Mouse (Mus musculus) MN1 (cell line): ENCODE results near the gene Zfp459.
"Not testable (repeated sequence)": the region's sequence is repeated elsewhere in the genome, so short reads cannot be mapped to it uniquely, and the experiment has no call there.

Experiments
- DNase-seq: peaks from one replicate; pipeline ENCODE4 v3.0.0-alpha.2; 2016; ENCODE audit warnings: low spot score

Gene Zfp459

DNA sequence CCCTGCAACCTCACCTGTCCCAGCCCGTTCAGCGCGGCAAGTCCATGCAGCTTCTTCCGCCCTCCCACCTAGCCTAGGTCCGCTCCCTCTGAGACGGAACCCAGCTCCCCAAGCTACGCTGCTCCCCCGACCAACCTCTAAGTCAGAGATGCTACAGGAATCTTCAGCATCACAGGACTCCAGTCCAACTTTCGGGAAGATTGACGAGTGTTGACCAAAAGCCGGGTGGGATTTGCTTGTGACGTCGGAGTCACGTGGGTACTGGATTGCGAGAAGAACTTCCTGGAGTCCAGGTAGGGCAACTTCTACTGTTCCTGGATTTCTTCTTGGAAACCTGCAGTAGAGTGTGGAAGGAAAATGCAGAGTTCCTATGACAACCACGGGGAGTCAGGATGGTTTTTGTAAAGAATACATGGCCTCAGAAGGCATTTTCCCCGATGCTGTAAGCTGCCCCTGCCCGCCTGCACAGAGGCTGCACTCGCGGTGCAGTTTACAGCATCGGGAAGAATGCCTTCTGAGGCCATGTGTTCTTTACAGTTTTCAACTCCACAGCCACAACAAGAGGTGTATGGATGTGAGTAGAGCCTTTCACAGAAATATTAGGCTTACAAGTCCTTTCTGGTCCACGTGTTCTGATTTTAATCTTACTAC lies at the start of gene Zfp459:
Gene Zfp459, minus strand, starts transcription at position 212 of the 651 bp plus-strand sequence.
- peak; percentile 13 for DNase-seq

DNA sequence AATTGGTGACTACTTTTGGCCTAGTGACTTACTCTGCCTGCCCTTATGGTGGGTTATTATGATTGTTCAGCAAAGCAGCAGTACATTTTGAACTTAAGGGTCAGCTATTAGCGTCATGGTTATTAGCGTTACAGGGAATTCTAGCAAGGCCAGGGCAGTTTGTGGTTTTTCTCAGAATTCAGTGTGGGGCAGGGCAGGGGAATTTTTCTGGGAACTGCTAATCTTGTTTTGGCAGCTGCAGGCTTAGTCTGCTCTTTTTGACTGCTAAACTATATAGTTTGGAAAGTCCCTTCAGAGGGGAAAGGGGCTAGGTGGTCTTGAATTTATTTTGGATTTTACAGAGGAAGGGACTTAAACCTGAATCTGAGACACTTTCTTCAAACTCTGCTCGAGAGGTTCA lies 48.1 kb upstream of the Zfp459 start:
- no peak for DNase-seq

DNA sequence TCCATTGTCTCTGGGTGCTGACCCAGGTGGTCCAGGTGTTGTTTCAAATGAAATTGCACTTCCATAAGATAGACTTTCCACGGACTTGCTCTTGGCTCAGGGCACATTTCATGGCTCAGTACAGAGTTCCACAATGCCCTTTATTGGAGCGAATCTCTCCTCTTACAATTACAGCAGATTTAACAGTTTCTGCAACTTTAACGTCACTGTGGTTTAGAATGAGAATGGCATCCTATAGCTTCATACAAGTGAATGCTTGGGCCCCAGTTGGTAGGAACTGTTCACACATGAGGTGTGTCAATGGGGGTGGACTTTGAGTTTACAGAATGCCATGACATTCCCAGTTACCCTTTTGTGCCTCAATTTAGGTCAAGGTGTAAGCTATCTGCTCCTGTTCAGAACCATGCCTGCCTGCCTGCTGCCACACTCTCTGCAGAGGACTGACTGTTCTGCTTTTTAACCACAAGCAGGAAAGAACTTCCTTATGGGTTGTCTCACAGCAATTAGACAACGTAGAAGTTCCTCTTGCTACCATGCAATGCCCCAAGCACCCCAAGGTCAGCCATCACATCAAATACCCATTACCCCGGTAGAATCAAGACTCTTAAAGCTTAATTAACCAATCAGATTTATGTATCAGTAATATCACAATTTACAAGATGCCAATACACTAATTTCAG lies 42.4 kb upstream of the Zfp459 start:
- DNase-seq, result not testable (repeated sequence)

DNA sequence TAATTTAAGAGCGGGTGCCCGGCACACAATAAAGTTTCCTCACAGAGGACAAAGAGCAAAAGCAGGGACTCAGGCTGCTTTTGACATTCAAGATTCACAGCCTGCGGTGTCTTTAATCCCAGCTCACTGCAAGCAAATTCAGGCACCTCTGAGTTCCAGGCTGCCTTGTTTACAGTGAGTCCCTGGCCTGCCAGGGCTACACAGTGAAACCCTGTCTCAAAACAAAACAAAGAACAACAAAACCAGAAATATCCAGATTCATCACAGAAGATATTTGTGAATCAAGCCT lies 30.7 kb upstream of the Zfp459 start:
- peak; percentile 17 for DNase-seq

DNA sequence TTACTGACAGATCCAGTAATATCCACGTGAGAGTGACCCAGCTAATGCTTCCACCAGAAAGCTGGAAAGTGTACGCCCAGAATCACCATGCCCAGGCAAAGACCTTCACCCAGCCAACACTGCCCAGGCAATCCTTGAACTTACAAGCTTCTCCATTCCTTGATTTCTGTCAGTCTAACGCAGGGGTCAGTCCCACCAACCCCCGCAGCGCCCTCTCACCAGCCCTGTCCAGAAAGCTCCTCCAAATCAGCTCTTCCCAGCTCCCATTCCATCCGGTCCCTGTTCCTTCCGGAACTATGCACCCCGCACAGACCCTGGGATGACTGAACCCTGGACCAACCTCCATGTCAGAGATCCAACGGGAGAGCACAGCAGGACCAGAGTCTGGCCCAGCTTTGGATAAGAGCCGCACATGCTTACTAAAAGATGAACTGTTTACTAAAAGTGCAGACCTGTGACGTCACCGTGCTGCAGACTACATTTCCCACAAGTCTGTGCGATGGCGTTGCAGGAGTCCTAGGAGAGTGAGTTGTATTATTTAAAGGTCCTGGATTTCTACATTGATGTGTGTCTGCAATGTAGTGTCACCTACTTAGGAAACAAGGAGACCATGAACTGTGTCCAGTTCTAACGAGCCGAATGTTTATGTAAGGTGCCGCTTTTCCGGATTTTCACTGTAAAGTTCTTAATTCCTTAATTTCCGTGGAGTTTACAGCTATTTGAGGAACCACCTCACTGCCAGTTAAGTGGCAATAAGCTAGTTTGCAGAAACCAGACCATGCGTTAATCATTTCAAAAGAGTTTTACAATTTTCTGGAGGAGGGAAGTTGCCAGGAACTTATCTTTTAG lies 30.2 kb upstream of the Zfp459 start, which contains the start of gene Zfp874a:
Gene Zfp874a, minus strand, starts transcription at position 453 of the 849 bp plus-strand sequence.
- peak; percentile 88 for DNase-seq

DNA sequence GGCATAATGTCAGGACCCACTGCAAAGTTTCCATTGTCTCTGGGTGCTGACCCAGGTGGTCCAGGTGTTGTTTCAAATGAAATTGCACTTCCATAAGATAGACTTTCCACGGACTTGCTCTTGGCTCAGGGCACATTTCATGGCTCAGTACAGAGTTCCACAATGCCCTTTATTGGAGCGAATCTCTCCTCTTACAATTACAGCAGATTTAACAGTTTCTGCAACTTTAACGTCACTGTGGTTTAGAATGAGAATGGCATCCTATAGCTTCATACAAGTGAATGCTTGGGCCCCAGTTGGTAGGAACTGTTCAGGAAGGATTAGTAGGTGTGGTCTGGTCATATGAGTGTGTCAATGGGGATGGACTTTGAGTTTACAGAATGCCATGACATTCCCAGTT lies 15.9 kb upstream of the Zfp459 start:
- DNase-seq, result not testable (repeated sequence)

DNA sequence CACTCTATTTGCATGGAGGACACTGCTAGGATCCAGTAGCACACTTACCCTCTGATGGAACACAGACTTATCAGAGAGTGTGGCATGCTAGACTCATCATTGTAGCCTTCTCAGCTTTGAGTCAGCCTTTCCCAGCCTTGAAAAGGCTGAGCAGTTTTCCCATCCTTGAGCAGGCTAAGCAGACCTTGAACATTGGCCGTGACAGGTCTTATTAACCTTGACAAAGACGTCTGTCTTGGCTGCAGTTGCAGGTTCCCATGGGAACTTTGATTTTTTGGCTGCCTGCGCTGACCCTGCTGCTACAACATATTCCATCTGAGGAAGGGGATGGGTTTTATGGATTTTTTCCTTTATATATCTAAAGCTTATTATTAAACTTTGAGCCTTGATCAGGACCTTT lies 6.9 kb upstream of the Zfp459 start:
- no peak for DNase-seq

DNA sequence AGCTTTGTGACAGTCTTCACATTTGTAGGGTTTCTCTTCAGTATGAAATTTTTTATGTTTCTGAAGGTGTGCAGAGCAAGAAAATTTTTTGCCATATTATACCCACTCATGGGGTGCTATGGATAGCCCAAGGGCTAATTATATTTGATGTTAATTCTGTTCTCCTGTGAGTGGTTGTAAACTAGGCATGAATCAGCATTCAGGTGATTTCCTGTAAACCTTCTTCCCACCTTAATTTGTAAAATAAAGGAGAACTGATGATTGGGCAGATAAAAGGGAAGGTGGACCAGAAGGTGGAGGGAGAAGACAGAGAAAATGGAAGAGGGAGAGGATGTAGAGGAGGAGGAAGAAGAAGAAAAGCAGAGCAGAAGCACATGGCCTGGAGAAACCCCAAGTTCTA lies 4.5 kb upstream of the Zfp459 start:
- not testable (repeated sequence) for DNase-seq

DNA sequence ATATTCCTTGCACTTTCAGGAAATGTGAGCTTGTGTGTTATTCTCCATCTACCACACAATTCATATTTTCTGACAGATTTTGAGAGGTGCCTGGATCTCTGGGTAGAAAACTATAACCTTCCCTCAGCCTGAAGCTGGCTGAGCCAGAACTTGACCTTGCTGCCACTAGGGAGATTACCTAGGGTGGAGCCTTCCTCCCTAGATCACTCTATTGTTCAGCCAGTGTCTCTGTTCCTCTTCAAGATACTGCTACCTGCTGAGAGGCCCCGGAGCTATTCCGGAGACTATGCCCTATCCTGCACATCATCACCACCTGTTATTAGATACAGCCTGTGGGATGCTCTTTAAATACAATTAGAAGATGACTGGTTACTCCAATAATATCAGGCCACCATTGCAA lies 1.3 kb upstream of the Zfp459 start:
- not testable (repeated sequence) for DNase-seq

DNA sequence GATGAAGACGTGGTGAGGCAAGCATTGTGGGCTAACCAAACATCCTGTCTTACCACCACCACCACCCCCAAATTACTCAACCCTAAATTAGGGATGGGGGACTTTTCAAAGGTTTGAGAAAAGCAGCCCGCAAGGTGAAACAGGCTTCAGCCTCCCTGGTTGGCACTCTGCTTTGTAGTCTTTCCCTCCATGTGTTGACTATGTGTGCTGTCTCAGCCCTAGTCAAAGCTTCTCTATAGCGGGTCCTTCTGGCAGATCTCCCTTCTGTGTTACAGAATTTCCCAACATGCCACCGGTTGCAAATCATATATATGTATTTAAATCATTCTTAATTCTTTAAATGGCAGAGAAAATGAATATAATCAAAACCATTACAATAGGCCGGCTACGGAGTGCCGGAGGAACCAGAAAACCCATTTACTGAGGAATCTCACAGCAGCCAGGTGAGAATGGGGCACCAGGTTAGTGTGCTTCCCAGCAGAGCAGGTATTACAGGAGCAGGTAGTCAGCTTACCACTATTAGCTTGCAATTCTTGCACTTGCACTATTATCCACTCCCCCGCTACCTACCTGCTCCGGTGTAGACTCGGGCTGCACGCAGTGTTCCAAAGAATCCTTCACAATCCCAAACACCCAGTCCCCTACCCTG lies 536 bp downstream of the Zfp459 start:
- no peak for DNase-seq

DNA sequence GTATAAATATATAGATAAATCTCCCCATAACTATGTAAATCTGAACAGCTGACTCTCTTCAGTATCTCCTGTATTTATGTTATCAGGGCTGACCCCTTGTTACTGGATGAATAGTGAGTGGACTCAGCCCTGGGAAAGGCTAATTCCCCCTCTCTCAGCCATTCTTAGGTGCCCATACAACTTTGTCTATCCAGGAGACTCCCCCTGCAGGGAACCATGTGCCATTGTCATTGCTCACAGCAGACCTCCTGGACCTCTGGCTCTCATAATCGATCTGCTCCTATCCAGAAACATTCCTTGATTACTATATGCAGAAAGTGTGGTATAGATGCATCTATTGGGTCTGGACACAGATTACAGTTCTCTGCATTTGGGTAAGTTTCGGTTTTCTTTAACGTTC lies 4.4 kb downstream of the Zfp459 start:
- DNase-seq, result no peak

DNA sequence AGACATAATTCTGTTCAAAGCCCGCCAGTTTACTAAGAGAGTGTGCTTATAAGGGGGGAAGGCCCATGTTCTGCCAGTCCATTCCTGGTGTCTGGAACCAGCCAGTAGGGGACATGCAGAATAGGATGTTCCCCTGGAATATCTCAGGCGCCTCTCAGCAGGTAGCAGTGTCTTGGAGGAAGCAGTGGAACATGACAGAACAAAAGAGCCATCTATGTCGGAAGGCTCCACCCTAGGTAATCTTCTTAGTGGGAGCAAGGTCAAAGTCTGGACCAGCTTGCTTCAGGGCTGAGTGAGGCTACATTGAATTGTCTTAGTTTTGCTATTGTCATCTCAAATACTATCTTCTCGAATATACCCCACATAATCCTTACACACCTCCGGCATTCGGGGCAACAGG lies 5.5 kb downstream of the Zfp459 start:
- DNase-seq, result no peak

DNA sequence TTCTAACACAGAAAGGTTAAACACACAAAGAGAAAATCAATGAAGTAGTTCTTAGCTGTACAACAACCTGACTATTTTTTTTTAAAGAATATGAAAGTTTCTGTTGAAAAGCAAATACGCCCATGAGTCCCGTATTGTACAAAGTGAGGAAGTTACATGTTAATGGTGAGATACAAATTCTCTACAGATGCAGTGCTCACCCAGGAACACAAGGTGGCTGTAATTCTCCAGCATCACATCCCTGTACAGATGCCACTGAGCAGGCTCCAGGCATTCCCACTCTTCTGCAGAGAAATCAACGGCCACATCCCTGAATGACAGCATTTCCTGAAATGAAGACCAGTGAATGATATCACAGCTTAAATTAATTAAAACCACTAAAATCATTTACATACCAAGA lies 7.6 kb downstream of the Zfp459 start:
- not testable (repeated sequence) for DNase-seq

DNA sequence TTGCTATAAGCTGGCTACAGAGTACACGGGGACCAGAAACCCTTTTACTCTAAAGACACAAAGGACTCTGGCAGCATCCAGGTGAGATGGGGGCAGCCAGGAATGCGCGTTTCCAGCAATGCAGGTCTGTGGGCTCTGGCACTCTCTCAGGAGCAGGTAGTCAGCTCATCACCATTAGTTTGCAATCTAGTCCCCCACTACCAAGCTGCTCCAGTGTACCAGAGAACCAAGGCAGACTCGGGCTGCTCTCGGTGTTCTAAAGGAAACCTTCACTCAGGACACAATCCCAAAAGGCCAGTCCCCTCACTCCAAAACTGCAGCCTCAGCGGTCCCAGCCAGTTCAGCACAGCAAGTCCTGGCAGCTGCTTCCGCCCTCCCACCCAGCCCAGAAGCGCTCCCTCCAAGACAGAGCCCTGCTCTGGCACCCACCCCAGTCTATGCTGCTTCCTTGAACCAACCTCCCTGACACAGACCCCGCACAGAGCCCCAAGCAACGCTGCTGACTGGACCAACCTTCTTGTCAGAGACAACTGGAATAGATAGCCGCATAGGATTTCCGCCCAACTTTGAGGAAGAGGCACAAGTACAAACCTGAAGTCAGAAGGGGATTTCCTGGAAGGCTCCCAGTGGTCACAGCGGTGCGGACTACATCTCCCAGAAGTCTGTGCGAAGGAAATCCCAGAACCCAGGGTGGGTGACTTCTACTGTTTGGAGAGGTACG lies 21.9 kb downstream of the Zfp459 start, which contains the start of gene Zfp429:
Gene Zfp429, minus strand, starts transcription at position 637 of the 721 bp plus-strand sequence.
- not testable (repeated sequence) for DNase-seq

DNA sequence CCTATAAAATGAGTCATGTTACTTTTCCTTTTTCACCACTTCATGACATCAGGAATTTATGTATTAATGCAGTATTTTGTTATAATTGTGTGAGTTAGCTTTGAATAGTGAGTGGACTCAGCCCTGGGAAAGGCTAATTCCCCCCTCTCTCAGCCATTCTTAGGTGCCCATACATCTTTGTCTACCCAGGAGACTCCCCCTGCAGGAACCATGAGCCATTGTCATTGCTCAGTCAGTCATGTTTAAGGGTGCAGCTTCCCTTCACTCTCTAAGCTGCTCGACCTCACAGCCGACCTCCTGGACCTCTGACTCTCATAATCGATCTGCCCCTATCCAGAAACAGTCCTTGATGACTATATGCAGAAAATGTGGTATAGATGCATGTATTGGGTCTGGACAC lies 45.0 kb downstream of the Zfp459 start:
- DNase-seq, result not testable (repeated sequence)

DNA sequence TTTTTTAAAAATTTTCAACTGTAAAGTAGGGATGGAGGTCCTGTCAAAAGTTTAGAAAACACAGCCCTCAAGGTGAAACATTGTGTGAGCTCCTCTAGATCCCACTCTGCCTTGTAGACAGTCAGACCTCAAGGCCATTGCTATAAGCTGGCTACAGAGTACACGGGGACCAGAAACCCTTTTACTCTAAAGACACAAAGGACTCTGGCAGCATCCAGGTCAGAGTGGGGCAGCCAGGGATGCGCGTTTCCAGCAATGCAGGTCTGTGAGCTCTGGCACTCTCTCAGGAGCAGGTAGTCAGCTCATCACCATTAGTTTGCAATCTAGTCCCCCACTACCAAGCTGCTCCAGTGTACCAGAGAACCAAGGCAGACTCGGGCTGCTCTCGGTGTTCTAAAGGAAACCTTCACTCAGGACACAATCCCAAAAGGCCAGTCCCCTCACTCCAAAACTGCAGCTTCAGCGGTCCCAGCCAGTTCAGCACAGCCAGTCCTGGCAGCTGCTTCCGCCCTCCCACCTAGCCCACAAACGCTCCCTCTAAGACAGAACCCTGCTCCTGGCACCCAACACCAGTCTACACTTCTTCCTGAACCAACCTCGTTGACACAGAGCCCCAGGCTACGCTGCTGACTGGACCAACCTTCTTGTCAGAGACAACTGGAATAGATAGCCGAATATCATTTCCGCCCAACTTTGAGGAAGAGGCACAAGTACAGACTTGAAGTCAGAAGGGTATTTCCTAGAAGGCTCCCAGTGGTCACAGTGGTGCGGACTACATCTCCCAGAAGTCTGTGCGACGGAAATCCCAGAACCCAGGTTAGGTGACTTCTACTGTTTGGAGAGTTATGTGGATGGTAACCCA lies 45.9 kb downstream of the Zfp459 start, which contains the start of the genes Gm28041 and Zfp456:
Gene Gm28041, minus strand, starts transcription at position 684 of the 862 bp plus-strand sequence.
Gene Zfp456, minus strand, starts transcription at position 761 of the 862 bp plus-strand sequence.
- not testable (repeated sequence) for DNase-seq

DNA sequence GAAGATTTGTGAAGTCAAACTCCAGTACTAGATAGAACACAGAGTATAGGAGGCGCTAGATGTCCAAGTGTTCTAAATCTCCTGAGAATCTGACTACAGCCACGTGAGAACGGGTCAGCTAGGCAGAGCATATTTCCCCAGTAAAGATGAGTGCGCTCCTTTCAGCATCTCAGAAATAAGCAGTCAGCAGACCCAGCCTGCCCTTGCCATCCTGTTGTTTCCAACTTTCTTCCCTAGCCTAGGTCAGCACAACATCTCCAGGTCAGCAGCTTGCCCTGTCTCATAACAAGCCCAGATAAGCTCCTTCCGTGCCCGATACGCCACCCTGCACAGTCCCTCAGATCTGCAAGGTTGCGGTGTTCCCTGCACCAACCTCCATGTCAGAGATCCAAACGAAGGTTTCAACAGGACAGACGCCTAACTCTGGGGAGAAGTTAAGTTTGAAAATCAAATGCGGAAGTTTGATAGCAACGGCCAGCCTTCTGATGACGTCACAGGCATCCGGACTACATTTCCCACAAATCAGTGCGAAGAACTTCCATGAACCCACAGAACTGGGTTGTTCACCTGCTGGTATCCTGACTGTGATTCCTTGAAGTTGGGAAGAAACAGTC lies 61.0 kb downstream of the Zfp459 start, which contains the start of the genes Gm28044 and Zfp953:
Gene Gm28044, minus strand, starts transcription at position 406 of the 614 bp plus-strand sequence.
Gene Zfp953, minus strand, starts transcription at position 475 of the 614 bp plus-strand sequence.
- peak; percentile 87 for DNase-seq
